Mouse (Mus musculus) 416B (cell line): ENCODE data around the gene Wars2.

Experiments used
- DNase-seq: peaks from one replicate; pipeline ENCODE4 v3.0.0; 2011; ENCODE audit warnings: low read depth

Gene Wars2

DNA sequence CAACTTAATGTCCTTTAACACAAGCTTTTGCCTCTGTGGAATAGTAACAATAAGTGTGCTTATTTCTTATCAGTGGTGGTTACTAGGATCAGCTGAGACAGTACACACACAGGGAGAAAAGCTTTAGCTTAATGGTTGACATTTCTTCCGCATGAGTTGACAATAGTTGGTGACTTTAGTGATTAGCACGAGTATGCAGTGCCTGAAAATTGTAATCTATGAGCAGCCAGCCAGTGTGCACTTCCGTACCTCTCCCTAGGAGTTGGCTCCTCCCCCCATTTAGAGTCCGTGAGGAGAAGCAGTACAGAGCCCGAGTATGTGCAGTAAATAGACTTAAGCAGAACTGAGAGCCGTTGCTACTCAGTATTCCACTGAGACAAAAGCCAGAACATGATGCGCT lies 123.8 kb downstream of the Wars2 start:
- no peak for DNase-seq

DNA sequence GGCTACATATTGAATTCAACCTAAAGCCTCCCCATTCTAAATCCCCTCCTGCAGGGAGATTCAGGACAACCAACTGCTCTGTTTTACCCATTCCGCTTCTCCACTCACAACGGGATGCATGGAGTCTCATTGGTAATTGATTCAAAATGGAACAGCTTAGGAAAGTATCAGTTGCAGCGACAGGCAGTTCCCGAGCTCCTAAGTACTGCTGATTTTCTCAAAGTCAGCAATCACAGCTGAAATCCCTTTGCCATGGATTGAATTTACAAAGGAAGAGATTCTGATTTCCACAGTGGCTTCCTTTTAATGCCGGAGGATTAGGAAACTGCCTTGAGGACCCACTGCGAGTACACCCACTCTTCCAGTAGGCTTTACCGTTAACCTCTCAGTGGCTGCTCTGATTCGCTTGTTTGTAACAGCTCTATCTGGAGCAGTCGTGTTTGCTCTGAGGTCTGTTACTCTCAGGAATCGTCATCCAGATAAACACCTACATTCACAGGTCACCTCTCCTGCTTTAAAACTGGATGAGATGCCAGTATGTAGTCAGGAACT lies 126.0 kb downstream of the Wars2 start:
- no peak for DNase-seq

DNA sequence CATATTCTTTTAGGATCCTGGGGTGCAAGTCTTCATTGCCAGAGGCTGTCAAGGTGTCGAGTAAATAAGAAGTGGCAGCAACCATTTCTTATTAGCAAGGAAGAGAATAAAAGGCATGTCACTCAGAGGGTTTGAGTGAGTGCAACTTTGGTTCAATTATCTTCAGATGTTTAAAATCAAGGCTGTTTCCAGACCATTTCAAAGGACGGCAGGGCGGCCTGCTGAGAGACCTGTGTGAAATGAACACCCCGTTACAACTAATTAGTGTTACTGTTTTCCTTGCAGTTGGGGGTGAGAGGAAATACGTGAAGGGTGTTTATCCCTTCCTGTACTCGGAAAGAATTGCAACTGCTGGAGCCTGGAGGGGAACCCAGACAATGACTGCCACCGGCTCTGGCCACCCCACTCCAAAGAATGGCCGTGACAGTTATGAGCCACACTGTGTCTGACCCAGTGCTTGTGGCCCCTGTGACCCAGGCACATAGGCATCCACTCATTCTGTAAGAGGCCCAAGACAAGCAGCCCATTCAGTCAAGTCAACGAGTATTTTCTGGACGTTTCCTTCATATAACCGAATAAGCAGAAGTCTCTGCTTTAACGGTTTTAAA lies 137.2 kb downstream of the Wars2 start:
- DNase-seq = no peak

DNA sequence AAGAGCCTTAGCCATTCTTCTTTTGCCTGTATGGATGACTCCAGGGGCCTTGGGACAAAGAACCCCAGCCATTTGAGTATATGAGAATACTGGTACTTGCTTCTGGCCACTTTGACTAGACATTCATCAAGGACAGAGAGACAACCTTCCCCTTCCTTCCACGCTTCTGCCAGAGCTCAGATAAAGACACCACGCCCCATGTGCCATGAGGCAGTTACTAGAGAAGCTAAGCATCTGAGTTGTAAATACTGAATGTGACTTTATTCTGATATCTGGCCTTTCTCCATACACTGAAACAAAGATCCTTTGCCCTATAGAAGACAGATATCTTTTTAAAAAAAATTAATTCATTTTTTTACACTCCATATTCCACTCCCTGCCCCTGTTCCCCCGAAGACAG lies 138.8 kb downstream of the Wars2 start:
- no peak for DNase-seq

DNA sequence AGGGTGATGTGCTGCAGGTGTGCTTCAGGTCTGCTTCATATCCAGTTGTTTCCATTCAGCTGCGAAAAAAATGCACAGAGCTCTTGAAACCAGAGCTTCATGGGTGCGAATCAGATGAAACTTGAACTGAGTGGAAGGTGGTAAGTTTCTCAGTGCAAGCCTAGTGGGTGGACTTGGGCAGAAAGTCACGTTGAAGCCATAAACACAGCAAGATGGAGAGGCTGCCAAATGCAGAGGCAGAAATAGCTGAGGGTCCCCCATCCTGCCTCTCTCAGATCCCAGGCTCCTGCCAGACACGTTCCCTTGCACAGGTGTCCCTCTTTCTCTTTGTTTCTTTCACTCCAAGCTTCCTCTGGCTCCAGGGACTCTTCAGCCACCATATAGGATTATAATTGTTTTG lies 140.6 kb downstream of the Wars2 start:
- DNase-seq = no peak

DNA sequence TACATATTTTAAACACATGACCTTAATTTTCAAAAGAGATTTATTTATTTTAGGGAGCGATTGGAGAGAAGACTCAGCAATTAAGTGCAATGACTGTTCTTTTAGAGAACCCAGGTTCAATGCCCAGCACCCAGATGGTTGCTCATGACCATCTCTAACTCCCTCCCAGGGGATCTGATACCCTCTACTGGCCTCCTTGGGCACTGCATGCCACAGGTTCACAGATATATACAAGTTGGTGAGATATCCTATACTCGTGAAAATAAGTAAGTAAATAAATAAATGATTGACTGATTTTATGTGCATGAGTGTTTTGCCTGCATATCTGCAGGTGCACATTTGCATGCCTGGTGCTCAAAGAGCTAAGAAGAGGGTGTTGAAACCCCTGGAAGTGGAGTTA lies 147.4 kb downstream of the Wars2 start:
- DNase-seq = peak; percentile 13
